Mouse (Mus musculus) bone marrow macrophage, adult 2 months (primary cell): Measurements from ENCODE around the gene Fam199x.

Experiments
- CTCF ChIP-seq: IDR thresholded peaks from 2 replicates; pipeline ENCODE4 v1.5.1; 2012; ENCODE audit warnings: low read depth, mild to moderate bottlenecking, low read length, moderate library complexity
- POLR2A ChIP-seq: IDR thresholded peaks from 2 replicates; pipeline ENCODE4 v1.6.1; 2012; ENCODE audit warnings: mild to moderate bottlenecking, low read depth, low read length, borderline replicate concordance

DNA sequence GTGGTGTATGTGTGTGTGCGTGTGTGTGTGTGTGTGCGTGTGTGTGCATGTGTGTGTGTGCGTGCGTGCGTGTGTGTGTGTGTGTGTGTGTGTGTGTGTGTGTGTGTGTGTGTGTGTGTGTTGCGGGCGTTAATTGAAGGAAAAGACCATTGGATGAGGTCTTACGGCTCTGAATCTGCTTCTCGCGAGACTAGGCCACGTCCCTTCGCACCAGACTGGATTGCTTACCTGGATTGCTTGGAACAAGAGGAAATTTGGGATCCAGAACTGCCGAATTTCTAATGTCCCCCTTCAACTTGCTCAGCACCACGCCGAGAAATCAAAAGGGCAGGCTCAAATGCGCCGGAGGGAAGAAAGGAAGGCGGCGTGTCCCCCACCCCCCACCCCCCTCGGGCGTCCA lies 72.3 kb downstream of the Fam199x start, which contains the start of gene Esx1:
- TF ChIP-seq CTCF (no peak), POLR2A (no peak)
